Mouse (Mus musculus): ENCODE measurements around the gene Iqcn. TPM values are rescaled to one million over a fixed set of nuclear protein-coding genes. Genes with fewer than 3 reads are reported as not detected.

Iqcn gene
- total RNA-seq, 2 experiments from 2014 or later = 0.08 to 0.10 TPM

- no peak for DNase-seq
These were observed 23.9 kb upstream of the Iqcn start for GRCm38 (mm10) chr8:70679404-70679803.

DNA sequence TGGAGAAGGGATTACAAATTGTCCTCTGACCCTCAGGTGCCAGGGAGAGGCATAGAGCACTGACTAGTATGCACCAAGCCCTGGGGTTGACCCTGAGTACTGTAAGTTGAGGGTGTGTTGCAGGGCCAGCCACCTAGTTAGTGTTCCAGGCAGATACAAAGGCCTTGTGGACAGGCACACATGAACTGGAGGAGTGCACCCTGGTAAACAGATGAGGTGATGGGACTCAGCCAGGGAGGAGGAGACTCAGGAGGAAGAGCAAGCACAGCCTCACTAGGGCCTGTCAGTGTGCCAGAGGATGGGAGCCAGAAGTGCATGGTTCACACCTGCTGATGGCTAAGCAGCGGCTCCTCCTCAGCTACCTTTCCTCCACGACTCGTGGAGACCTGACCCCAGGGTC lies 23.2 kb upstream of the Iqcn start:
- no peak for DNase-seq

DNA sequence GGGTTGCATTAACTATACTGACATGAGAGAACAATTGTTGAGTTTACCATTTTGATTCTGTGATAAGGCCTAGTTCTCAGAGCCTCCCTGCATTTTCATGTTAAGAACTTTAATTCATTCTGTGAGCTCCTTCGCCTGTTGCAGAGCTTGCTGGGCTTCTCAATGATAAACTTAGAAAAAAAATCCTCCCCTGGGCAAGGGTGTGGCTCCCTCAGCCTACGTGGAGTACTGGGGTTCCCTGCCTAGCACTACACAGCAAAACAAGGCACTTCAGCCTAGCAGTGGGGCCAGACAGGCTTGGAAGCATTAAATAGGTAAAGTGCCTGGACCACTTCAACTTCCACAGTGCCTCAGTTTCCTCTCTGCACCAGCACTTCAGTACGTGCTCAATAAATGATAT lies 21.8 kb upstream of the Iqcn start:
- no peak for DNase-seq

DNA sequence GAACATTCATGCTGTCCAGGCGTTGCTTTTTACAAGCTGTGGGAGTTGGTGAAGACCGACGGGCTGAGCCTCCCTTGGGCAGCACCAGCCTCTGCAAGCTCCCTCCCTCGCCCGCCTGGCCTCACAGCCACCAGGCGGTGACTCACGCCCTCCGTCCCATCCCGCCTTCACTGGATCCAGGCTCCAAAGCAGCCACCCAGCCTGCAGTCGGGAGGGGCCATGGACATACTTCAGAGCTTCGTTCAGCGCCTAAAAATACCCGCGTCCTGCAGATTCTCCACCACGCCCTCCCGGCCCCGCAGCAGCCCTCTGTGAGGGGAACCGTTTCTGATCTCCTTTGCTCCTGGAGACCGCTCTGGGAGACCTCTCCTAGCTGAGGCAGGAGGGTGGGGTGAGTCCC lies 21.1 kb upstream of the Iqcn start:
- no peak for DNase-seq

DNA sequence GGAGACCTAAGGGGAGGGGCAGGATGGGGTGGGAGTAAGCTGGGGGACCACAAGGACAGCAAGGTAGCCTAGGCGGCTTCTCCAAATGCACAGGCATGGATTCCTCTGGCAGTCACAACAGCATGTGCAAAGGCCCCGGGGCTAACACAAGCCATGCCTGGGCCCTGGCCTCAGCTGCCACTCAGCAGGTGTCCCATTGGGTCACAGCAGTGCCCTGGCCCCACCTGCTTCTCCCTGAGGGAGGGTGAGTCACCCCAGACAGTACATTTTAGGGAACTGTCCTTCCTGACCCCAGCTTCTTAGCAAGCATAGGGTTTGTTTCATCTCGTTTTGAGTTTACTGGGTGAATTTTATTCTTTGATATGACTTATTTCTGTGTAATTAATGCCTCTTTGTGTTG lies 20.6 kb upstream of the Iqcn start:
- DNase-seq = no peak

DNA sequence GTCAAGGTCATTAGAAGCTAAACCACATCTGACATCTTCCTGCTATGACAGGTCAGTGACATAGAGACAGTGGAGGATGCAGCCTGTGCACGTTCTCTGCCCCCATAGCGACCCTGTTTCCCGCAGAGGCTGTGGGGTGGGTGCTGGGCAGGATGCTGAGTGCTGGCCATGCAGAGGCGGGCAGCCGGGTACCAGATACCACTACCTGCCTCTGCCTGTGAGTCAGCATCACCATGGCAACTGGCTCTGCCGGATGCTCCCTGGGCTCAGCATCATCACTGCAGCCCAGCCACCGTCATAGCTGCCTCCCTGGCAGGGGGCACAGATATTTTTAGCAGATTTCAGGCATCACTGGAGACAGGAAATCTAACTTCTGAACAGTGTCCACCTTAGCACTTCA lies 19.0 kb upstream of the Iqcn start:
- DNase-seq = peak; percentile 64 to 73

DNA sequence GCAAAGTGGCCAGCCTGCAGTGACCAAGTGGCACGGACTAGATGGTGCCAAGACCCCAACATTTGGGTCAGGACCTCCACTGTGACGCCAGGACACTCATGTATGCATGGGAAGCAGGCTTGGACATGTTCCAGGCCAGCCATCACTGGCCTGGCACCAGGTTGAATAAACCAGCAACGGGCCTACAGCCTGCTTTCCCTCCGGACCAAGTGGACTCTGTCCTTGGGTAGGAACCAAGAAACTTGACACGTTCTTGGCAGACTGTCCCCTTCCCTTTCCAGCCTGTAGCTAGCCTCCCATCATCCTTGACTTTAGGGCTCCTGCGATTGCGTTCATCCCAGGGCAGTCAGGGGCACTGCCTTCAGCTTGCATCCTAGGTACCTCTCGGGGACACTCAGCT lies 15.7 kb upstream of the Iqcn start:
- DNase-seq = no peak

- no peak for DNase-seq
These were observed 15.1 kb upstream of the Iqcn start for GRCm38 (mm10) chr8:70688136-70688535.

DNA sequence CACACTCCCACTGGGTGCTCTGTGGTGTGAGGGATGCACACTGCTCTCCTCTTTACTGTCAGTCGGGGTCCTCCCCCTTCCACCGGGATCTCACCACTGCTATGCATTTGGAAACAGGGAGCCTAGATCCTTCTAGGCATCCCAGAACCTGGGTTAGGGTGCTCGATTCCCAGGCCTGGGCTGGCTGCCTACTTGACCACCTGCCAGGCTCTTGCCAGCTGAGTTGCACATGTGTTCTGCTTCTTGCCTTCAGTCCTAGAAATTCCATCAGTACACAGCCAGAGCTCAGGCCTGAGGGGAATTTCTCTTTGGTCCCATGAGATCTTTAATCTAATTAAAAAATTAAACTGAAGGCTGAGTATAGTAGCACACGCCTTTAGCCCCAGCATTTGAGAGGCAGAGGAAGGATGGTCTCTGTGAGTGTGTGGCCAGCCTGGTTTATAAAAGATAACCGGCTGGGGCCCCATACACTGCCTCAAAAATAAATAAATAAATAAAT lies 13.3 kb upstream of the Iqcn start:
- no peak for DNase-seq

DNA sequence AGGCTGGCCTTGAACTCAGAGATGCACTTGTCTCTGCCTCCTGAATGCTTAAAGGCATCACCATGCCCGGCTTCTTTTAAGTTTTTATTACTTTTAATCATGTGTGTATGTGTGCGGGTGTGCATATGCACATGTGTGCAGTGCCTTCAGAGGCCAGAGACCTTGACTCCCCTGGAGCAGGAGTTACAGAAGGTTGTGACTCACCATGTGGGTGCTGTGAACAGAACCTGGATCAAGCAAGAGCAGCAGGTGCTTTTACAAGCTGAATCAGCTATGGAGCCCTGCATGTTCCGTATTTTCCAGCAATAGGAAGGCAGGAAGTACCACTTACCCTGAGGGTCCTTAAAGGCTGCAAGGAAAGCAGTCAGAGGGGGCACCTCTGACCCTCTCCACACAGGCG lies 12.0 kb upstream of the Iqcn start:
- DNase-seq = no peak

DNA sequence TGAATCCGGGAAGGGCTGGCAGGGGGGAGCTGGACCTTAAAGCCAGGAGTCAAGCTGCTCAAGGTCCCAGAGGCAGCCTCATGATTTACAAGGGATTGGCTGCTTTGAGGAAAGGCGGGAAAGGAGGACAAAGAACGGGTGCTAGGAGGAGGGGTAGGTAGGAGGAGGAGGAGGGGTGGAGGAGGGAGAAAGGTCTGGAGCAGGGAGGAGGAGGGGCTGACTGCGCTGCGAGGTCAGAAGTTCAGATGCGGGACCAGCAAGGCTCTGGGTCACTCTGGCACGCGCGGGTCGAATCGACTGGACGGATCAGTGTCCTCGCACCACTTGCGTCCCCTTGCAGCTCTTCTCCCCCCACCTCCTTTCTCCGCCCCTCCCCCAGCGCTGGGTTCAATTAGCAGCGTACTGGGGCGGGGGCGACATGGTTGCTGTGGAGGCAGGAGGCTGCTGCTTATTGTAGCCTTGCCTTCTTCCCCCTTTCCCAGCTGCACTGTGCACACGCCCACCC lies 11.5 kb upstream of the Iqcn start:
- DNase-seq = no peak

GRCm38 (mm10) chr8:70693636-70694035 lies 9.6 kb upstream of the Iqcn start:
- DNase-seq = no peak

- no peak for DNase-seq
These were observed 7.8 kb upstream of the Iqcn start for GRCm38 (mm10) chr8:70695318-70696018.

DNA sequence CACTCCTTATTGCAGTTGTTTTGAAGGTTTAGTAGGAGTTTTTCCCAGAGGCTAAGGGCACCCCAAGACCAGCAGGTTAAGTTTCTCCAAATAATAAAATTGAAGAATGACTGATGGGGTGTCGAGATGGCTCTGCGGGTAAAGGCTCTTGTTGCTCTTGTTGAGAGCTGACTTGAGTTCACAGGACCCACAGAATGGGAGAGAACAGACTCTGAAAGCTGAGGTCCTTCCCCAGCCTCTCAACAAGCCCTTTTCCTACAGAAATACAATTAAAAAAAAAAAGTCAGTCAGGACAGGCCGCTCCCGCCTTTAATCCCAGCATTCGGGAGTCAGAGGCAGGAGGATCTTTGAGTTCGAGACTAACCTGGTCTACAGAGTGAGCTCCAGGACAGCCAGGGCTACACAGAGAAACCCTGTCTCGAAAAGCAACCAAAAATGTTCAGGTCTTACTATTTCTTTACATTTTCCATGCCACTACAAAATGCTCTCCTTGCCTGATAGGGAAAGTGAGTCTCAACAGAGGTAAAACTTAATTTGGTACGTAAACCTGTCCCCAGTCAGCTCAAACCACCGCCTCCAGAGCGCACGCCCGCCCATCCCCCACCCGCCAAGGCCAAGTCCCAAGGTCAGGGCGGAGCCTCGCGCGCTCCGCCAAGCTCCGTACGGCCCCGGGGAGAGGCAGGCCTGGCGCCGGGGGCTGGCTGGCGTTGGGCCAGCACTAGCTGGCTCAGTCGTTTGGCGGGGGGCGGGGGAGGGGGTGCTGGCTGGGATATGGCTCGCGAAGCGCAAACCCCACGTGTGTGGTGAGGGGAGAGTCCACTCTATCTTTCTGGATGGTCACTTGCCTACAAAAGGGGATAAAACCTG lies 7.0 kb upstream of the Iqcn start:
- no peak for DNase-seq

DNA sequence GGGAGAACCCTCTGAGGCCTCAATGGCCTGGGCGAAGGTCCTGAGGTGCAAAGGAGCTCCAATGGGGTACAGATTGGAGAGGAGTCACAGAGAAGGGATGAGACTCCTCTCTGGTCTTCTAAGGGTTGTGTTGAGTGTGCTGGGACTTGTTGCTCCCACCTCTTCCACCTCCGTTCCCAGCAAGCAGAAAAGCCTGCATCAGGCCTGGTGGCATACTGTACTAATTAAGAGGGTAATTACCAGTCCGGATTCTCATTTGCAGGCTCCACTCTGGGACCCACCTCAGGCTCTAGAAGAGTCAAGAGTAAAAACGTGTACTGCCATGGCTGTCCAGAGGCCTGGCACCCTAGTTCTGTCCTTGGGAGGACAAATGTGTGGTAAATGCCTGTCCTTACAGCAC lies 6.3 kb upstream of the Iqcn start:
- DNase-seq = no peak

- no peak for DNase-seq
These were observed 5.6 kb upstream of the Iqcn start for GRCm38 (mm10) chr8:70697366-70698250.

DNA sequence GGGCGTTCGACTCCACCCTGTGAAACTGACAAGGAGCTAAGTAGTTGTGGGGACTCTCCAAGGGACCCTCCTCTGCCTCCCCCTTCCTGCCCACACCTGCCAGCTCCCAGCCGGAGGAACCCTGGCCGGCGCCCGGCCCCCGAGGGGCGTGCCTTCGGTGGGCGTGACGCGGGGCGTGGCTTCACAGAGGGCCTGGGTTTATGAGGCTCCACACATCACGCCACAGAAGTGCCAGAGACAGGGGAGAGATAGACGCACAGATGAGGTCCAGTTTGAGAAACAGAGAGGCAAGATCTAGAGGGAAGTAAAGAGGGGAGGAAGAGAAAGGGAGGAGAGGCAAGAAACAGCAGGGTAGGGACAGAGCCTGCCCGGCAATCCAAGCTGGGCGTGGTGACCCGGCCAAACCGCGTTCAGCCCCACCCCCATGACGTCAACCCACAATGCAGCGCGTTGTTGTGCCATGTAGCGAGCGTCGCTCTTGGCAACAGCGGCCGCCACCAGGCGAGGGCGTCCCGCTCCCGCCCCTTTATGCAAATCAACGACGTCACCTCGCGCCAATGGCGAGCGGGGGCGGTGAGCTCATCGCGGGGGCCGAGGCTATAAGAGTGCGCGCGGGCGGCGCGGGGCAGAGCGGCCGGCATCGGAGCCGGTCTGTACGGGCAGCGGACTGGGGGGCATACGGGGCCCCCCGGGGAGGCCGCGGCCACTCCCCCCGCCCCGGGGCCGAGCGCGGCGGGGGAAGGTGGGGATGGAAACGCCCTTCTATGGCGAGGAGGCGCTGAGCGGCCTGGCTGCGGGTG lies 4.7 kb upstream of the Iqcn start, which contains the start of gene Jund:
Gene Jund (plus strand): TSS at position 640 of the 800 bp plus-strand sequence.
- DNase-seq = peak; percentile 99

DNA sequence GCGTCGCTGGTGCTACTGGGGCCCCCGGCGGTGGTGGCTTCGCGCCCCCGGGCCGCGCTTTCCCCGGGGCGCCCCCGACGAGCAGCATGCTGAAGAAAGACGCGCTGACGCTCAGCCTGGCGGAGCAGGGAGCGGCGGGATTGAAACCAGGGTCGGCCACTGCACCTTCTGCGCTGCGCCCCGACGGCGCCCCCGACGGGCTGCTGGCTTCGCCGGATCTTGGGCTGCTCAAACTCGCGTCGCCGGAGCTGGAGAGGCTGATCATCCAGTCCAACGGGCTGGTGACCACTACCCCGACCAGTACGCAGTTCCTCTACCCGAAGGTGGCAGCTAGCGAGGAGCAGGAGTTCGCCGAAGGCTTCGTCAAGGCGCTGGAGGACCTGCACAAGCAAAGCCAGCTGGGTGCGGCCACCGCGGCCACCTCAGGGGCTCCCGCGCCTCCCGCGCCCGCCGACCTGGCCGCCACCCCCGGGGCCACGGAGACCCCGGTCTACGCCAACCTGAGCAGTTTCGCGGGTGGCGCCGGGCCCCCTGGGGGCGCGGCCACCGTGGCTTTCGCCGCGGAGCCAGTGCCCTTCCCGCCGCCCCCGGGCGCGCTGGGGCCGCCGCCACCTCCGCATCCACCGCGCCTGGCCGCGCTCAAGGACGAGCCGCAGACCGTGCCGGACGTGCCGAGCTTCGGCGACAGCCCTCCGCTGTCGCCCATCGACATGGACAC lies 4.0 kb upstream of the Iqcn start:
- DNase-seq = peak in 1 of 2 experiments; percentile 58

DNA sequence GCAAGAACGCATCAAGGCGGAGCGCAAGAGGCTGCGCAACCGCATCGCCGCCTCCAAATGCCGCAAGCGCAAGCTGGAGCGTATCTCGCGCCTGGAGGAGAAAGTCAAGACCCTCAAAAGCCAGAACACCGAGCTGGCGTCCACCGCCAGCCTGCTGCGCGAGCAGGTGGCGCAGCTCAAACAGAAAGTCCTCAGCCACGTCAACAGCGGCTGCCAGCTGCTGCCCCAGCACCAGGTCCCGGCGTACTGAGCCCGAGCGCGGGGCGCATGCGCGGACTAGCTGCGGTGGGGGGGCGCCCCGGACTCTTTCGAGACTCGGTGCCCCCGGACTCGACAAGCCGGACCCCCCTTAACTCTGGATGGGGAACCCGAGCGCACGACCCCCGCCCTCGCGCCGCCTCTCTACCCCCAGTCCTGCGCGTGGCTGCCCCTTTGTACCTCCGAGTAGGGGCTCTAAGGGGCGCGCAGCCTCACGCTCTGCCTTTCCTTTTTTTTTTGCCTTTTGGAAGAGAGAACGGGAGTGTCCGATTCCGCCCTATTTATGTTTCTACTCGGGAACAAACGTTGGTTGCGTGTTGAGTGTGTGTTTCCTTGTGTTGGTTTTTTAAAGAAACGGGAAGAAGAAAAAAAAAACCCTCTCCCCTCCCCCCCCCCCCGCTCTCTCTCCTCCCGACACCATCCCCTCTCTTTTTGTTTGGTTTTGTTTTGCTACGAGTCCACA lies 3.3 kb upstream of the Iqcn start:
- DNase-seq = peak; percentile 83 to 86

DNA sequence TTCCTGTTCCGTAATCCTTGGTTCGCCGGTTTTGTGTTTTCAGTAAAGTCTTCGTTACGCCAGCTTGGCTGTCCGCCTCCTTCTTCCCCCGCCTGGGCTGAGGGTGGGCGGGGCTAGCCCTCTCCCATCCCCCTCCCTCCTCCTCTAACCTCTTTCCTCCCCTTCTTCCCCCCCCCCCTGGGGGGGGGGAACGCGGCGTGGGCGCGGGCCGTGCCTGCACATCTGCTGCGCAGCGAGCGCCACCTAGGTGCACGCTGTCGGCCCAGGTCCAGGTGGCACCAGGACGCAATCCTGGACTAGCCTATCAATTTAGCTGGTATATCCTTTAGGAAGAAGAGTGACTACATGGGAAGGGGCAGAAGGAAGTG lies 2.7 kb upstream of the Iqcn start:
- DNase-seq = peak; percentile 81
